Mouse (Mus musculus) gastrocnemius, postnatal 10 days (tissue): Measurements from ENCODE around the gene Ube2o. TPM values are rescaled to one million over a fixed set of nuclear protein-coding genes. Genes with fewer than 3 reads are reported as not detected.

Experiments used
- DNase-seq: peaks from one replicate; pipeline ENCODE4 v3.0.0; 2021; ENCODE audit warnings: mixed read lengths
- total RNA-seq, 2 experiments: library from RNA; stranded (reverse); gene quantifications; 2 replicates each; pipeline ENCODE4 v1.2.3; 2021

Ube2o gene
- total RNA-seq, 2 experiments from 2014 or later: 20.7 to 24.9 TPM

DNA sequence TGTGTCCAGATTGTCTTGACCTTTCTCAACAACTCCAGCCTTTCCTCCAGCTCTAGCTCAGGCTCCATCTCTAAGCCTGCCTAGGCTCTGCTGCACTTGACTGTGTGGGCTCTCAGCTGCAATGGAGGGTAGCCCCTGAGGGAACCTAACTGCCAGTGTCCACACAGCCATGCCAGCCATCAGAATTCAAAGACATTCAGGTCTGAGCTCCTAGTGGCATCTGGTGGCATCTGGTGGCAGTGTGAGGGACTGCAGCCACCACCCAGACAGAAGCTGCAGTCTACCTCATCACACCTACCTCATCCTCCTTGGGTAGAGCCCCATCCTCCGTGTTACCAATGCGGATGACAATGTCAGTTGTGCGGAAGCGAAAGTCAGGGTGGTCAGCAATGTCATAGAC lies 38.1 kb downstream of the Ube2o start:
- no peak for DNase-seq

DNA sequence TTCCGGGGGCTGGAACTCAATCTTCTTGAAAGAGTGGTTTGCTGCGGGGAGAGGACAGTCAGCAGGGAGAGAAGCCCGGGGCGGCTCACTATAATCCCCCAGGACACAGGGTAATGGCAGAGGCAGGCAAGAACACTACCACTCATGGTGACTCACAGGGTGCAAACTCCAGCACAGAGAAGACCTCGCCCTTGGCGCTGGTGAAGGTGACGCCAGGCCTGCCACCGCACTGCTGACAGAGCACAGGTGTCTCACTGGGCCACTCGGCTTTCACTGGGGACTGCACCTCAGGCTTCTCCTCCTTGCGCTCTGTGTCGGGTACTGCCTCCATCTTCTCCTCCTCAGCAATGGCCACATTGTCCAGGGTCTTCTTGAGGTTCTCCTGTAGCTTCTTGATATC lies 40.1 kb downstream of the Ube2o start:
- no peak for DNase-seq

DNA sequence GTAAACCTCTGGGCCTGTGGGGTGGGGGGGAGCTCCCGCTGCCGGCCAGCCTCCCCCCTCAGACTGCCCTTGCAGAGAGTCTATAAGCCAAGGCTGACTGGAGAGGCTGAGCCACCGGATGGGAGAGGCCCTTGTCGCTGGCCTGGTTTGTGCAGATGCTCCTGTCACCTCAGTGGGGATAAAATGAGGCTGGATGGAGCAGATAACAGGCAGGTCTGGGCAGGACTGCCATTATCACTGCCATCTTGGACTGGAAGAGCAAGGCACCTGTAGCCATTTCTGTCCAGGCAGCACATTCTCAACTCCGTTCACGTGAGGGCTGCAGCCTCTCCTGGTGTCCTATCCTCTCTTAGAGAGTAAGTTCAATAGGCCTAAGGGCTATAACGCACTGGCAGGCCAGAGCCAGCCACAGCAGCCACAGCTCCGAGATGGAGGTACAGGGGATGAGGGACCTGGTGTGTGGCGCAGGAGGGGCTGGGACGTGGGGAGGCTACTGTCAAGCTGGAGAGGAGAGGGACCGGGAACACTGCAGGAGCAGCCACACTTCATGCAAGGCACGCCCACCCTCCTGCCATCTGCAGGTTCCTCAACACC lies 43.0 kb downstream of the Ube2o start:
- DNase-seq: no peak

DNA sequence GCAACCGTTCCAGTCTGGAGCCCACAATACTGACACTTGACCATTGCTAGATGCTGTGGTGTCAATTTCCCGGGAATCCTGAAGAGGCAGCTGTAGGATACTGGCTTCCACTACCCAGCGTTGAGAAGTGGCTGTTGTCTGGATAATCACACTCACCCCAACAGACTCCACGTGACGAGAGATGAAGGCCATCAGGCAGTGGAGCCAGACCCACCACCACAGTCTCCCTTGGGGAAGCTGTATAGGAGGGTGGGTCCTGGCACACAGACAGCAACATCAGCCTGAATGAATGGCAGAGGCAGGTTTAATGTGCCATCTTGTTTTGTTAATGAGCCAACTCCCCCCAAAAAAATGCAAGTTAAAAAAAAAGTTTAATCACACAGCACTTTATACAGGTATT lies 43.9 kb downstream of the Ube2o start:
- DNase-seq: no peak

DNA sequence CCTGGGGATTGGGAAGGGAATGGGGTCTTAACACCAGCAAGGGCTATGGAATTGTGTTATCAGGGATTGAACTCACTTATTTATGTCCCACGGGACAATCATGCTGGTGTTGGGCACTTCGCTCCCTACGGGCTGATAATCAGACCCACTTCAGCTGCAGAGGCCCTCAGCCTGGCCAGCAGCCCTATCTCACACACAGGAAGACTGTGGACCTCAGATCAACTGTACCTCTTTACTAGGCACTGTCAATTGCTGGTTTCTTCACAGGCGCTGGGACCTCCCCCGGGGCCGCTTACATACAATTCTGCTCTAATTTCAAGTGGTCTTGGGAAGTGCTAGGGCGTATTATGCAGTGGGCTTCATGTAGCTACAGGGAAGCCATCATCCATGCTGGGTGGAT lies 44.6 kb downstream of the Ube2o start:
- no peak for DNase-seq

DNA sequence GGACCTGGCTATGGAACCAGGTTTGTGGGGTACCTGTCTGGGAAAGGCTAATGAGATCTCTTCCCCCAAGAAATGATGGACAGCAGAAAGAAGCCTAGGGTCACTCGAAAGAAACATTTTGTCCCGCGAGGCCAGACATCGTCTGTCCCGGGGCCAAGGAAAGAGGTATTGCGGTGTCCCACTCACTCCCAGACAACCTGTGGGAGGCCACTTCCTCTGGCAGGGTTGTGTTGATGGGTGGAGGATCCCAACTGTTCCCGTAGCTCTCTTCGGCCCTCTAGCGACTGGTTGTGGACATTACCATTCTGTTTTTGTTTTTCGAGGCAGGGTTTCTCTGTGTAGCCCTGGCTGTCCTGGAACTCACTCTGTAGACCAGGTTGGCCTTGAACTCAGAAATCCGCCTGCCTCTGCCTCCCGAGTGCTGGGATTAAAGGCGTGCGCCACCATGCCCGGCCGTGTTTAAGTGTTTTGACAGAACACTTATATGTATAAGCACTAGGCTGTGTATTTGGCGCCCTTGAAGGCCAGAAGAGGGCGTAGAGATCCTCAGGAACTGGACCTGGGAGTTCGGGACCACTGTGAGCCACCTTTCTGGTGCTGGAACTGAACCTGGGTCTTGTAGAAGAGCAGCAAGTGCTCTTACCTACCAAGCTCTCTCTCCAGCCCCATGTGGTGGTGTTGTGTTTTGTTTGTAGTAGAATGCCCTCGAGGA lies 46.9 kb downstream of the Ube2o start:
- peak; percentile 64 for DNase-seq

DNA sequence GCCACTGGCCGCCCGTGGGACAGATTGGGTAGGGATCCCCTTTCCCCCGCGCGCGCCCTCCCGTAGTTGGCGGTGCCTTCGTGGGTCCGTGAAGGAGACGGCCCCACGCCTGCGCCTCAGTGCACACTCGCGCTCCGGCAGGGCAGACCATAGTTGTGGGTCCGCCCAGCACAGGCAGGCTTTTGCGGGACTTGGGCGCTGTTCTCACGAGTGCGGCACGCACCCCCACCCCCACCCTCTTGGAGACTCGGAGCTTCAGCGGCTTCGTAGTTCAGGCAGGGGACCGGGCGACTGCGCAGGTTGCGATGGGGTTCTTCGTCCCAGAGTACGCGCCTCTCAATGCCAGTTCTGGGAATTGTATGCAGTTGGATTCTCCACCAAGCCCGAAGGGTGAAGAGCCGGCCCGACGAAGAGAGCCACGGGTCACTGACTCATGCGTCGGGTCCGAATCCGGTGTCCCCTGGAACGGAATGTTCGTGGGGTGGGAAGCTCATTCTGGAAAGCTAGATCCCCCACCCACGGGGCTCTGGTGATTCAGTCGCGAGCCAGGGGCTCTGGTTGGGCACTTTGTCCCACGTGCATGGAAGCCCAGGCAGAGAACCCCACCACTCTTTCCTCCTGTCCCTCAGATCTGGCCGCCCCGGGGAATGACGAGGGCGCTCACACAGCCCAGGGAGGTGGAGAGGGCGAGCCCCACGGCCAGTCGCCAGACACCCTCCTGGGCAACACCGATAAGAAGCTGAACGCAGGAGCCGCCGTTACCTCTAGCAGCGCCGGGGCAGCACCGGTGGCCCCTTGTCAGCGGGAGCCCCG lies 47.7 kb downstream of the Ube2o start:
- DNase-seq: peak; percentile 37

DNA sequence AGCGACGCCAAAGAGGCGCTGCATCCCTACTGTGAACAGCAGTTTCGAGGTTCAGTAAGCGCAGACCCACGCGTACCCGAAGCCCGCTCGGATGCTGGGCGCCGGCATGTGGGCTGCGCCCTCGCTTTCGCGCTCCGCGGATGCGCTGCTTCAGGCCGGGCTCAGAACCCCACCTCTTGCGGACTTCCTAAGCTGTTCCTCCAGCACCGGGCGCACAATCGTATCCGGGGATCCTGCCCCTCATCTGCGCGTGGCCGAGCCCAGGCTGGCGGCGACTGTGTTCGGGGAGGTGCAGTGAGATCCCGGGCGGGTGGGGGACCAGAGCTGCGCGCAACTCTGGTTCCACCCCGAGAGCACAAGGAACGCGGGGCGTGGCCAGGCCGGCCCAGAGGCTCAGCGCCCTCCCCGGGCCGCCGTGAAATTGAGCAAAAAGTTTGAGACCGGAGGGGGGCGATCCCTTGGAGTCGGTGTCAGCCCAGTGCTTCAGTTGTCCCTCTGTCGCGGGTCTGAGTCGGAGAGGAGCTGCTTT lies 48.4 kb downstream of the Ube2o start:
- DNase-seq: peak; percentile 78

DNA sequence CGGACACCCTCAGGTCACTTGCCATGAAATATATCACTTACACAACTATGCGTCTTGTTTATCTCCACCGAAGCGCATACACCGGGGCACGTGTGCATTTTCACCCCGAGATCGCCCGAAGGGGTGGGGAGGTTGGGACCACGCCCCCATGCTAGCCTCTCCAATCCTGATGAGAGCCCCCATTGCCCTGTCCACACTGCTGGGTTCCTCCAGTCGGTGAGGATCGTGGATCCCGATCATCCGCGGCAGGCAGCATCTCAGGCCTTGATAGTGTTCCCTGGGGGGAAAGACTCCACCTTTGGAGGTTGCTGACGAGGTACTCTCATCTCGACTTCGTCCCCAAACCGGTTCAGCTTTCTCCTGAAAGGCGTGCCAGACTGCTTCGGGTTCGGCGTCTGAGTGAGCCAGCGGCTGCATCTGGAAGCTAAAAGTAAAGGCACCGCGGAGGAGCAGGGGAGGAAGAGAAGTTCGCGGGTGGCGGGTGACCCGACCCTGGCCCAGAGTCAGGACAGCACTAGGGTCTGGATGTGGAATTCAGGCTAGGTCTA lies 48.9 kb downstream of the Ube2o start:
- DNase-seq: peak; percentile 34

DNA sequence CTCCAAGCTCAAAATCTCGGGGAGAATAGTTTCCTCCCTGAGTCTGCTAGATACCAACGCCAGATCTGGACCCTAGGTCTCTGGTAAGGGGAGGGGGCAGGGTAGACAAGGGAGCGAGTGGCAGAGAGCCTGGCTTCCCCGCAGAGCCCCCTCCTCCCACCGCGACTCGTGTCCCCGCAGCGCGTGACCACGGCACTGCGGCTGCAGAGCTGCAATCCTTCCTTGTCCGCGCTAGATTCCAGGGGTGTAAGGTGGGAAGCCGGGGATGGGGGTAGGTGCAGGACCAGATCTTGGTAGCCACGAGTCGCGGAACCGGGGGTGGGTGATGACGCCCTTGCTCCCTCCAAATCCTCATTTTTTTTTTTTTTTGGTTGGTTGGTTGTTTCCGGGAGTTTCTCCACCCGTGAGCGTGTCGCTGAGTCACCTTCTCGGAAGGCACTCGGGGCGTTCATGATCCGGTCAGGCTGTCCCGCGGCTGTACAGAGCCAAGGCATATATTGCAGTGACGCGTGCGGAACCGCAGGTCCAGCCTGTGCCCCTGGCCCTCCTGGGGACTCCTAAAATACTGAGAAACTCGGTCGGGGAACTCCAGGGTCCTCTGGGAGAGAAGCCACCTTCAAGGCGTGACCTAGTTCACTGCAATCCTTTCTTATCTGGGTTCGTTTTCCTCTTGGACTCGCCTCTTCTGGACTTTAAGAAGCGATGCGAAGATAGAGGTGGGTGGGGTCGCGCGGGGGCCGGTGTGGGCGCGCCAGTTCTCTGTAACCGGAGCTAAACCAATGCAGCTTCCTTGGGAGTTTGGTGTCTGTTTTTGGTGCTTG lies 49.7 kb downstream of the Ube2o start:
- no peak for DNase-seq

DNA sequence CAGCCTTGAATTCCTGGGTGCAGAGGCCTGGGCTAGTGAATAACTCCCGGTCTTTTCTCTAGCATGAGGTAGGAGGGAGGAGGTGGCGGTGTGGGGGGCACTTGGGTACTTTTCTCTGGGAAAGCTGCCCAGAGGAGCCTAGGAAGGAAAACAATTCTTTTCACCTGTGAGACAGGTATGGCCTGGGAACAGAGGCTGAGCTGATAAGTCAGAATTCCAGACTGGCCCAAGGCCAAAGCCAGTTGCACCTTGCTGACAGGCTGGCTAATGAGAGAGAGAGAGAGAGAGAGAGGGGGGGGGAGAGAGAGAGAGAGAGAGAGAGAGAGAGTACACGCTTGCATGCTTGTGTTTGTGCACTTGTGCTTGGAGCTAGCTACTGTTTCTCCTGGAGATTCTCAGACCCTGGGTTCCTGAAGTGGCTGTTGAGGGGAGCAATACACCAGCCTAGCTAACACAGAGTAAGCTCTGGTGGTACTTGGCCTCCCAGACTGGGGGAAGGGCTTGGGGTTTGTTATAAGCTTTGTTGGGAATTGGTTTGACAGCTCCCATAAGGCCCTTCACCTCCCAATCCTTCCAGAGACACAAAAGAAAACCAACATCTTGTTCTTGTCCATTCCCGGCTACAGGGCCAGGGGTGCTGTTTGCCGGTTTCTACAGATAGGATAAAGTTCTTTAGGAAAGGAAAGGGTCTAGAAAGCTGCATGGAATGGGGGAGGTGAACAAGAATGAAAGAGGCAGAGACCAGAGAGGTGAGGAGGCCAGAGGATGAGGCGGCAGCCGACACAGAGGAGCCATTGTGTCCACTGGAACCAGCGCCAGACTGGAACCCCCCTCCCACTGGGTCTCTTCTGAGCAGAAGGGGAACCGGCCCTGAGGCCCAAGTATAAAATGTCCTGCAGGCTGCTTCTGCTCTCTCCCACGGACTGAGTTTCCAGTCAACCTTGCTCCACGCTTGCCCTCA lies 50.8 kb downstream of the Ube2o start, which contains the start of gene Sphk1:
Gene Sphk1 (plus strand): TSS at position 739 of the 961 bp plus-strand sequence.
- no peak for DNase-seq

DNA sequence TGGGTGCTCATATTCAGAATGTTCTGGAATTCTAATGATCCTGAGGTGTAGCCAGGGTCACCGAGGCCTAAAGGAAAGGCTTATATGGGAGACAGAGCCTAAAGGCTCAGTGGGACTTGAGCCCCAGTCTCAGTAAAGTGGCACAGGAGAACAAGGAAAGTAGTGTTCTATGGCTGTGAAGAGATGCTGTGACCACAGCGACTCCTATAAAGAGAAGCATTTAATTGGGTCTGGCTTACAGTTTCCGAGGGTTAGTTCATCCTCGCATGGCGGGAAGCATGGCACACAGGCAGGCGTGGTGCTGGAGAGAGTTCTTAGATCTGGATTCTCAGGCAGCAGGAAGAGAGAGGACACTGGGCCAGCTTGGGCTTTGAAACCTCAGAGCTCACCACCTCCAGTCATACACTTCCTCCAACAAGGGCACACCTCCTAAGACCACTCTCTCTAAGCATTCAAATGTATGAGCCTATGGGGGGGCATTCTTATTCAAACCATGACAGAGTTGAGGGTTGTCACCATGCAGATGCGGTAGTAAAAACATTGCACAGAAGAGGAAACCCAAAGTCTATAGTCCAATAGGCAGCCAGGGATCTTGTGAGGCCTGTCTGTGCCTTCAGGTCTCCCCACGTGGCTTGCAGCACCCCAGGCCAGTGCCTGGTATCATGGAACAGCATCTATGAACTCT lies 52.5 kb downstream of the Ube2o start:
- no peak for DNase-seq

DNA sequence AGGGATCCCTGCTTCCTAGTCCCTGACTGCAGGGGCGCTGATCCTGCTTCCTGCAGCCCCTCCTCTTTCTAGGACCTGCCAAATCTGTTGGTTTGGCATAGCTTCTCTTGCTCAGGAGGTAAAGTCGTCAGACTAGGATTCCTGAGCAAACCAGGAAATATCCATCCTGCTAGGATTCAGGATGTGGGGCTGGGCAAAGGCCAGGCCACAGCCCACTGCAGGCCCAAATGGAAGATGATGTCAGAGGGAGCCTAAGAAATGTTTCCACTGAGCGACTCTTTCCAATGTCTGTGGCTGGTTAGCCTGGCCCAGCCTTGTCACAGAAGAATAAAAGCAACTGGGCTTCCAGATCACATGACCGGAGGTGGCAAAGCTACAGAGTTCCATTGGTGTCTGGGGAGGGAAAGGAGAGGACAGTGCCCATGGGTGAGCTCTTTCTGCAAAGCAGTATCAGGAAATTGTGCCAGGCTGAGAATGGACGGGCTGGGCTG lies 57.5 kb downstream of the Ube2o start:
- DNase-seq: no peak

DNA sequence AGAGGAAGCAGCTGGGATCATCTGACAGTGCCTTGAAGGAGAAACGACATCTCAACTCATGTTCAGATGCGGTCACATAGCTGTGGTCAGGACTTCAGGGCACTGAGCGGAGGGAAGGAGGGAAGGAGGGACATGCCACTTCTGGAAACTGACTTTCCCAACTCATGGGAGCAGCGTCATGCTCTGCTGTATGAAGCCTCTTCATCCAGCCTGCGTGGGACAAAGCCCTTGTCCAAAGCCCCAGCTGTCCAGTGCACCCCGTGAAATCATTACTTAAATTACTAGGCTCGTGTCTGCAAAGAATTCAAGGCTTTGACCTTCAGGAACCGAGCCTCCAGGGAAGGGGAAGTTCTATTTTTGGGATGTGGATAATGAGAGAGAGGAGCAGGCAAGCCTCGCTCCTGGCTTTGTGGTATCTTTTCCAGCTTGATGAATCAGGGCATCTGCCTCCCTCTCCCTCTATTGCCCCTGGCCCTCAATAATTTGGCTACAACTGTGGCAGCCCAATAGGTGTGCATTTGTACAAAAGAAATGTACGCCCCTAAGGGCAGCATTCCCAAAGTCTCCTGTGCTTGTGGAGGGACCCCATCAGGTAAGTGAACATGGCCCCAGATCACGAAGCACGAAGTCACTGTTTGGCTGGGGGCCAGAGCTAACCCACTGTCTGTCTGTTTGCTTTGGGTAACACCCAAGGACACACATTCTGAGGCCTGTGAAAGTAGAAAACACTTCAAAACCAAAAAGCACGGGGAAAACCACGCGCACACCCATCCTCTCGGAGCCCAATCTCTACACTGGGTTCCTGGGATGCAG lies 58.2 kb downstream of the Ube2o start:
- no peak for DNase-seq

DNA sequence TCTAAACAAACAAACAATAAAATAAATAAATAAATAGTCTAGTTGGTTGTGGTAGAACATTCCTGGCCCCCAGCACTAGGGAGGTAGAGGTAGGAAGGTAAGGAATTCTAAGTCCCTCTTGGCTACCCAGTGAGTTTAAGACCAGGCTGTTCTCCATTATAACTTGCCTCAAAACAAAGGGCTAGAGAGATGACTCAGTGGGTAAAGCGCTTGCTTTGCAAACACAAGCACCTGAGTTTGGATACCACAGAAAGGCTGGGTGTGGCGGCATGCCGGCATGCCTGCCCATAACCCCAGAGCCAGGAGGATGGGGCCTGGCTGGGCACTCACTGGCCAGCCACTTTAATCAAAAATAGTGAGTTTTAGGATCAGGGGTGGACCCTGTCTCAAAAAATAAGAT lies 59.2 kb downstream of the Ube2o start:
- no peak for DNase-seq

DNA sequence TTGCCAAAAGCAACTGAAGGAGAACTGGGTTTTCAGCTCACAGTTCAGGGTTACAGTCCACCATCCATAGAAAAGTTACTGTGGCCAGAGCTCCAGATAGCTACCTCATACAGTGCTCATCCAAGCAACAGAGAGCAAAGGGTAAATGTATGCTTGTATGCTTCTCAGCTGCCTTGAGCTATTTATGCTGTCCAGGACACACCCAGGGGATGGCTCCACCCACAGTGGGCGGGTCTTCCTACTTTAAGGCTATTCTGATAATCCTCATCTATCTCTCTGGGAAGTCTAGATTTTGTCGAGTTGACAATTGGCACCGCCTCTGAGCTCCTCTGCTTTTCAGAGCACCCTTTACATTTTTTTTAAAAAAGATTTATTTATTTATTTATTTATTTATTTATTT lies 60.1 kb downstream of the Ube2o start:
- no peak for DNase-seq

DNA sequence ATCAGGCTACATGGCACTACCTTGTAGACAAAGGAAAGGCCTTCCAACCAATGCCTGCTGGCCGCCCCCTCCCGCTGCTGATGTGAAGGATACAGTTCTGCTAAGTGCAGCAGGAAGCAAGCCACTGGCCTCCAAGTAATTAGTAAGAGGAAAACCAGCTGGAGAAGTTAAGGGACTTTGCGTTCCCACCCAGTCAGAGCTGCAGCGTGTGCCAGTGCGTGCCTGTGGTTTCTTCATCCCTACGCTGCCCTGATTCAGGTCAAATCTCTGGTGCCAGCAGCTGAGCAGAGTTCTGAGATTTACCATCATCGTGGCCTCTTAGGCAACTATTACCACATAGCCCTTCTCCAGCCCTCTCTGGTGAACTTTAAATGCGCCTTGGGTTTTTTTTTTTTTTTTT lies 62.8 kb downstream of the Ube2o start:
- DNase-seq: no peak

DNA sequence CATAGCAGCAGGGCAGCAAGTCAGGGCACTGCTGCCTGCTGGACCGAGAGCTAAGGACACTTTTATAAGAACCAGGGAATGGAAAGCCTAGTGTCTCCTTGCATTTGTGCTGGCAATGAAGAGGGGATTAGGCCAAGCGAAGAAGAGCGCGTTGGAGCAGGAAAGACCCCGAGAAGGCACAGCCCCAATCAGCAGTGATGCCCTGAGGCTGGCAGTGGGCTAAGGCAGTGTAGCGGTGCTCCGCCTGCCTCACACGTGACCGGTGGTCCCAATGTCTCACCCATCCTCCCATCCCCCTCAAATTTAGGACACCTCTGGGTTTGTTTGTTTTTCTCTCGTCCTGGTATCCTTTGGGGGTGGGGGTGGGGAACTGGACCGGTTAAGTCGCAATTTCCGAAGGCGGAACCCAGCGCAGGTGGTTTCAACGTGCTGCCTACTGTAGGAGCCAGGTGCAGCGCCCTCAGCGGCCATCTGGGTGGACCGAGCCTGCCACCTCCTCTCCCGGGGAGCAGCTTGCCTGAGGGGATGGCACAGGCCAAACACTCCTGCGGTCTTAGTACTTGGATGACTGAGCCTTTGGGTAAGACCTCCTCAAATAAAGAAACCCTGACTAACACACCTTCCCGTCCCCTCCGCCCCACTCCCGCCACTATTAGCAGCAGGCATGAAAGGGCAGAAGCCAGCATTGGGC lies 65.8 kb downstream of the Ube2o start:
- DNase-seq: no peak
